Mouse (Mus musculus) CD4-positive, CD25-positive, alpha-beta regulatory T cell, adult 2 months (primary cell): ENCODE results near the gene Trio.

ENCODE experiments used
- DNase-seq: peaks from one replicate; pipeline ENCODE4 v3.0.0-alpha.2; 2012; ENCODE audit warnings: low read depth, low spot score

The Trio gene

DNA sequence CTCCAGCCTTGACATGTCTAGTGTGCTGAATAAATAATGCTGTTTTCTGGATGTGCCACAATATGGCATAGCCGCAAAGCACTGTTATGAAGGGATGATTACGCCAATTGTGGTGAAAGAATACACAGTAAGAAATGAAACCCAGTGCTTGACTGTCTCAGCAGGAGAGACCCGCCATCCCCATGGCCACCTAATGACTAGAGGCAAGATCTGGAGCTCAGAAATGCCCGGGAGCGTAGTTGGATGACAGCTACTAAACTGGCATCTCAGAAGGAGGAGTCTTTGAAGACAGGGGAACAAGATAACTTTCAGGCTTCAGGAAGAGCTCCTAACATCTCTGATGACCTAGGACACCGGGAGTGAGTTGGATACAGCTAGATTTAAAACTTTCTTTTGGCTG lies 12.0 kb upstream of the Trio start:
- no peak for DNase-seq

DNA sequence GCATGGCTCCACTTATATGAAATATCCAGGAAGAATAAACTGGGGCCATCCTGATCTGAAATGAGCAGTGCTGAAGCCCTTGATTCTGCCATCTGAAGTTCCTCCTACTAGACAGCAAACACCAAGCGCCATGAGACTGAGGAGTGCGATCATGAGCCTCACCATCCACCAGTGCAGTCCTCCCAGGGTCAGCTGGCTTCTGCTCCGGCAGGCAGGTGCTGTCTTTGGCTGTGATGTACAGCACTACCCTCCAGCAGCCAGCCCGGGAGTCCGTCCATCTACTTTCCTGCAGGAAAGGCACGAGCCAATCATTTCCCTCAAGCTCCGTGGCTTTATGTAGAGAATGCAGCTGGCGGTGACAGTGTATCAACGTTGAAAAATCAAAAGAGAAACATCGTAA lies 10.0 kb upstream of the Trio start:
- DNase-seq, result no peak

GRCm38 (mm10) chr15:28034636-28035035 lies 9.0 kb upstream of the Trio start:
- DNase-seq, result no peak

DNA sequence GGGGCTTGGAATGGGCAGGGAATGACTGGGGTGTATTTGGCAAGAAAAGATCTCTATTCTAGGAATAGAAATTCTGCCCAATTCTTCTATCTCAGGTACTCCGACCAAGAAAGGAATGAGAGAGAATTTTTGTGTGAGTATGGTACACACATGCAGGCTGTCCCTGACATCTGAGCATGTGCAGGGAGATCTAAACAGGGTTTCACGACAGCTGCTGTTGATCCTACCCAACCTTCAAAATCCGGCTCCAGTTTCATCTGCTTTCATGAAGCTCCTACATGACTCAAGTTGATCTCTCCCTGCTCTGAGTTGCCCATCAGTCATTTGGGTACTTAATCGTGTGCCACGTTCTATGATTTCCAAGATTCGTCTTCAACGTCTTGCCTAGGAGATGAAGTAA lies 3.7 kb upstream of the Trio start:
- DNase-seq, result no peak

GRCm38 (mm10) chr15:28028542-28028941 lies 2.9 kb upstream of the Trio start:
- no peak for DNase-seq

- DNase-seq, result no peak
These were observed 476 bp upstream of the Trio start for GRCm38 (mm10) chr15:28026167-28026481.

DNA sequence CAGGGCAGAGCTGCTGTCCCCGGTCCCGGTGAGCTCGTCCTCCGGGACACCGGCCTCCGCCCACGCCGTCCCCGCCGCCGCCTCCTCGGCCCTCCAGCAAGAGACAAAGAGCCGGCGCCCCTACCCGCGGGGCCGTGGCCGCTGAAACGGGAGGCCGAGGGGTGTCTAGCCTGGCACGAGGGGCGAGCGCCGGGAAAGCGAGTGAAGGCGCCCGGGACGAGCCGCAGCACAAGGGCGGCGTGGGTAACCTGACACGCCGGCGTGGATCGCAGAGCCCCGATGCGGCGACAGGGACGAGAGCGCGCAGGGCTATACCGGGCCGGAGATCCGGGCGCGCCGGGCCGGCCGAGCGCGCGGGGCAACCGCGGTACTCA lies 696 bp downstream of the Trio start:
- DNase-seq, result peak; percentile 60

GRCm38 (mm10) chr15:28024031-28024964 lies 1.4 kb downstream of the Trio start:
- peak; percentile 49 for DNase-seq

- DNase-seq, result peak; percentile 63
These were observed 3.9 kb downstream of the Trio start for GRCm38 (mm10) chr15:28021591-28022209.

GRCm38 (mm10) chr15:28019393-28020070 lies 6.1 kb downstream of the Trio start:
- DNase-seq, result no peak

- DNase-seq, result no peak
These were observed 18.1 kb downstream of the Trio start for GRCm38 (mm10) chr15:28007516-28007915.

- DNase-seq, result no peak
These were observed 21.4 kb downstream of the Trio start for GRCm38 (mm10) chr15:28004192-28004767.

DNA sequence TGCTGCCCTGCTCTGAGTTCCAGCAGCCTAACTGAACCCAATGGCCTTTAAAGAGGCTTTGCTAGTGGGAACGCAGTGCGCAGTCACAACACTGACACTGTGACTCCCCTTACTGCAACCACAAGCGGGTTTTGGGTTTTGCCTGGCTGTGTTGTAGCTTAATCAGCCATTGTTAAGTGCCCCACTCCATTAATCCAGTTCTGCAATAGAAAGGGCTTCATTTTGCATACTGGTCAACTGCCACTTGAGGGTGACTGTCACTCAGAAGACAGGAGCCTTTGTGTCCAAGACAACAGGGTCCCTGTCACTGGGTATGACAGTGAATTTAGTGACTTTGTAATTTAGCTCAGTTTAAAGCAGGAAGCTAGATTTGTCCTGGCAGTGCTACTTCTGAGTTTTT lies 23.1 kb downstream of the Trio start:
- no peak for DNase-seq

- peak; percentile 15 for DNase-seq
These were observed 24.3 kb downstream of the Trio start for GRCm38 (mm10) chr15:28001299-28001698.

DNA sequence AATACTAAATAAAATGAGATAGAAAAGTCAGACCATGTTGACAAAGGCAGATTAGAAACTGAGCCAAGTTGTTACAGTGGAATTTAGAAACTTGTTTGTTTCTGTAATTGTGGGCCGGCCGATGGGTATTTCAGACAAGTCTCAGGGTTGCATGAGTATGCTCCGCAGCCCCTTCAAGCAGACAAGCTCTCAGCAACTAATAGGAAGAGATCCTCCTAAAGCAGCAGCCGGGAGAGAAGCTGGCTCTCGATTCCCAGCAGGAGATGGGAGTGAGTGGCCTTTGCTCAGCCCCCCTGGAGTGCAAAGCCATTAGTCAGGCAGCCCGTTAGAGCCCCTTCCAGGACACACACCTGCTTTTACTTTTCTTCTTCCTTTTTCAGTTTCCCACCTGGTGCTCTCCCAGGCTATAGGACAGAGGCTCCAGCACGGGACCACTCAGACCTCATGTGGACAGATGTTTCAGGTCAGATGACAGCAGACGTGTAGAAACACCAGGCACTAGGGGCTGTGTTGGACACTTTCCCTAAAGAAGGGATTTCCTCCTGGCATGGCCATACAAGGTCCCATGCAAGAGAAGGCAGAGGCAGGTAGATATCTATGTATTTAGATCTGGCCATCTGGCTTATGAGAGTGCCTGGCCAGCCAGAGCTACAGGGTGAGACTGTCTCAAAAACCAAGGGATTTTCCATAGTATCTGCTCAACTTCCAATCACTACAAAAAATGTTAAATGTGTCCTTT lies 26.9 kb downstream of the Trio start:
- DNase-seq, result no peak

- no peak for DNase-seq
These were observed 27.7 kb downstream of the Trio start for GRCm38 (mm10) chr15:27997917-27998316.

GRCm38 (mm10) chr15:27997391-27997841 lies 28.2 kb downstream of the Trio start:
- no peak for DNase-seq

DNA sequence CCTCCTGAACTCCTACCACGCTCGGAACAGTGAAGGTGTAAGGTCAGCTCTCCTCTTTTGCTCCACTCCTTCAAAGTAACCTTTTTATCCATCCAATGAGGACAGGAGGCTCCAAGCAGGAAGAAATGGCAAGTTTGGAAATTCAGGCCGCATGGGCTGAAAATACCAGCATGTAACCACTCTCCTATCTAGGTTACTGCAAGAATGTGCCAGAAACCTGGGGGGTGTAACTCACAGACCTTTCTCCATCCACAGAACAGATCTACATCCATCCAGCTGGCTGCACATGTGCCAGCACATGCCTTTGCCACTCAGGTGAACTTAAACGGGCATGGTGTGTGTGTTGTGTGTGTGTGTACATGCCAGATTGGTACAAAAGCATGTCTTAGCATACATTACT lies 28.9 kb downstream of the Trio start:
- DNase-seq, result no peak

- no peak for DNase-seq
These were observed 30.2 kb downstream of the Trio start for GRCm38 (mm10) chr15:27995421-27995820.

GRCm38 (mm10) chr15:27994870-27995269 lies 30.8 kb downstream of the Trio start:
- no peak for DNase-seq

DNA sequence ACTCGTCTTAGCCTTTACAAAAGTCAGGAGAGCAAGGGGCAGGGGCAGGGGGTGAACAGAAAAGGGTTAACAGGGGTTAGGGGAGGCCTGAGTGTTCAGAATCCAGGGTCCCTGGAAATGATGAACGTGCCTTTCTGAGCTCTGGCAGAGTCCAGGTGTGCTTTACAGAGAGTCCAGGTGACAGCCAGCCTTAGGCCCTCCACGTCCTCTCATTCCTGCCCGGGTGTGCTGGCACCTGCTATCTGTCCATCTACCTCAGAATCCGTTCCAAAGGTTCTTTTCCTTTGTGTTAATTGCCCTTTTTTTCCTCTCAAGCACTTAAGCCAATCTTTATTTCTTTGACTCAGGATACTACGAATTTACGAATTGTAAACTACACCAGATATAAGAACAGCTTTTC lies 32.1 kb downstream of the Trio start:
- no peak for DNase-seq

- no peak for DNase-seq
These were observed 33.1 kb downstream of the Trio start for GRCm38 (mm10) chr15:27992596-27992995.
